Mouse (Mus musculus) thymus, adult 2 months (tissue): ENCODE results near the gene E2f2.

Experiments used
- CTCF ChIP-seq: fragments of 200-500 bp; IDR thresholded peaks from 2 replicates; pipeline ENCODE4 v1.5.1; 2012; ENCODE audit warnings: mild to moderate bottlenecking, control low read depth, low read length, moderate library complexity, borderline replicate concordance; ENCODE audit not compliant: control insufficient read depth, poor library complexity, insufficient read depth; ENCODE audit errors: extremely low read depth
- POLR2A ChIP-seq: fragments of 200-500 bp; IDR thresholded peaks from 2 replicates; pipeline ENCODE4 v1.6.1; 2012; ENCODE audit warnings: mild to moderate bottlenecking, low read length, control low read depth, moderate library complexity; ENCODE audit not compliant: control insufficient read depth, poor library complexity, insufficient read depth; ENCODE audit errors: extremely low read depth

DNA sequence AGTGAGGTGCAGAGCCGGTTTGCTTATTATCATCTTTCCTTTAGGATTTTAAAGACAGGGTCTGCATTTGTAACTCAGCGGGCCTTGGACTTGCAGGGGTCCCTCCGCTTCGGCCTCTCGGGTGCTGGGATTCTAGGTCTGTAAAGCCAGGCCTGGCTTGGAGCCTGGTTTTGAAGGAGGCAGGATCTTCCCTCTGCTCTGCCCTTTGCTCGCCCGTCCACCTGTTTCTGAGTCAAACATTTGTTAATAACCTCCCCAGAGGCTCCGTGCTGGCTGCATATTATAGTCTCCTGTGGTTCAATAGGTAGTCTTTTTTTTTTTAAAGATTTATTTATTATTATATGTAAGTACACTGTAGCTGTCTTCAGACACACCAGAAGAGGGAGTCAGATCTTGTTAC, 43.4 kb downstream of the E2f2 start:
- TF ChIP-seq CTCF: no peak
- TF ChIP-seq POLR2A: no peak
